Mouse (Mus musculus) layer of hippocampus, postnatal 10 days (tissue): ENCODE results near the gene Fa2h. TPM values are rescaled to one million over a fixed set of nuclear protein-coding genes. Genes with fewer than 3 reads are reported as not detected.
"Not testable (repeated sequence)": the region's sequence is repeated elsewhere in the genome, so short reads cannot be mapped to it uniquely, and the experiment has no call there.

ENCODE experiments used
- DNase-seq, 2 experiments: peaks; one replicate each; pipeline ENCODE4 v3.0.0; 2021; ENCODE audit warnings: low spot score in 2 of 2
- total RNA-seq, 2 experiments: library from RNA; stranded (reverse); gene quantifications; 2 replicates each; pipeline ENCODE4 v1.2.3; 2021

The Fa2h gene
- total RNA-seq, 2 experiments from 2014 or later: 5.3 to 5.8 TPM

DNA sequence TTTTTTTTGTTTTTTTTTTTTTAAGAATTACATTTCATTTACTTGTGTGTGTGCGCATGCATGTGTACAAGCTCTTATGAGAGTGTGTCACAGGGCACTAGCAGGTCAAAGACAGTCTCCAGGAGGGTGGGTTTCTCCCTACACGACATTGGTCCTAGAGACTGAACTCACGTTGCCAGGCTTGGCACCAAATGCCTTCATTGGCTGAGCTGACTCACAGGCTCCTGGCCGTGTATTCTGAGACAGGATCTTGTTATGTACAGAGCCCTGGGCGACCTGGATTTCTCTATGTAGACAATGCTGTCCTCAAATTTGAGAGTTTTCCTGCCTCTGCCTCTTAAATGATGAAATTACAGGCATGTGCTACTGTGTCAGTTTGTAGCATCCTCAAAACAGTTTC is 33.7 kb downstream of the Fa2h start:
- no peak for DNase-seq

DNA sequence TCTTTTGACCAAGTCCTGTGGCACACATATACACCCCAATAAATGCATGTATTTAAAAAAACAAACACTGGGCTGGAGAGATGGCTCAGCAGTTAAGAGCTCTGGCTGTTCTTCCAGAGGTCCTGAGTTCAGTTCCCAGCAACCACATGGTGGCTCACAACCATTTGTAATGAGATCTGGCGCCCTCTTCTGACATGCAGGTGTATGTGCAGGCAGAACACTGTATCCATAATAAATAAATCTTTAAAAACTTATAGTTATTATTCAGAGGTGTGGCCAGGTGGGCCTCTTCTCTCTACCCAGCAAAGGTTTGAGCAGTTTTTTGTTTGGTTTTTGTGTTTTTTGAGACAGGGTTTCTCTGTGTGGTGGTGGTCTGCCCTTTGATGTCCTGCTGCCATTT is 34.7 kb downstream of the Fa2h start:
- DNase-seq: no peak

DNA sequence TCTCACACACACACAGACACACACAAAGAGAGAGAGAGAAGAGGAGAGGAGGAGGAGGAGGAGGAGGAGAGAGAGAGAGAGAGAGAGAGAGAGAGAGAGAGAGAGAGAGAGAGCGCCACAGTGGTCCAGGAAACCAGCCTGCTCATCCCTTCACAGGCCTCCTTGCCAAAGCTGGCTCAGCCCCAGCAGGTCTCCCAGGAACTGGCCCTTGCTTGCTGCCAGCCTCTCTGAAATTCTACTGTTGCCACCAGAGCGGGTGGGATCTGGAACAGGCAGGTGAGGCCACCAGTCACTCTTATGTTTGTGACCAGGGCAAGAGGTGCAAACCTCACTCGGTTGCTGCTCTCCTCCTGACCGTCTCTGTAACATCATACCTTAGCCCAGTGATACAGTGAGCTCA is 36.2 kb downstream of the Fa2h start:
- DNase-seq: peak in 1 of 2 experiments; percentile 20

DNA sequence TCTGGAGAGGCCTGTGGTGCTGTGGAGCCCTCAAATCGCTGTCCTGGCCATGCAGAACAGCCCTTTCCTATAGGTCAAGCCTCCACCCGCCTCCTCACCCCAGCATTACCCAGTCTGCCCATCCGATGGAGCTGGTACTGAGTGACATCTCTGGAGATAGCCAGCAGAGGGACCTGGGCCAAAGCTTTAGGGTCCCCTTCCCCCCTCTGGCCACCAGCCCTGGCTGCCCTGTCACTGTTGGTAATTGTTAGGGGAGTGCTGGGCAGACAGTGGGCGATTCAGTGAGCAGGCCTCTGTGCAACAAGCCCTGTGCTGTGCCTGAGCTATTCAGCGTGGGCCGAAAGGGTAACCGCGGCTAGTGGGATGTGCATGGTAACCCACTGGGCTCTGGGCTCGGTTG is 40.1 kb downstream of the Fa2h start:
- DNase-seq: peak; percentile 42 to 61

DNA sequence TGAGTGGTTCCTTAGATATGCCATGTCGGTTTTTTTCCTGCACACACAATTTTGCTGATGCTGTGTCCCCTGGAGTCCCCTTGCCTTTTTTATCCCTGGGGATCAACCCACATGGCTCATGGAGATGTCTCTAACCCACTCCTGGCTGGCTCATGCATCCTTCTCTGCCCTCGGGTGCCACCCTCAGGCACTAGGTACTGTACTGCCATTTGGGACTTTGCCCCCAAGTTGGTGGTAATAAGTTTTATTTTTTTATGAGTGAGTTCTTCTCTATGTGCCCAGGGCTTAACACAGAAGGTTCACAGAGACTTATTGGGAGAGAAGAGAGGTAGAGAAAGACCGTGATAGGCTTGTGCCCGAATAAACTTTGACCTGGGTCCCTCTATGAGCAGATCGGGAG is 41.3 kb downstream of the Fa2h start:
- DNase-seq: no peak

DNA sequence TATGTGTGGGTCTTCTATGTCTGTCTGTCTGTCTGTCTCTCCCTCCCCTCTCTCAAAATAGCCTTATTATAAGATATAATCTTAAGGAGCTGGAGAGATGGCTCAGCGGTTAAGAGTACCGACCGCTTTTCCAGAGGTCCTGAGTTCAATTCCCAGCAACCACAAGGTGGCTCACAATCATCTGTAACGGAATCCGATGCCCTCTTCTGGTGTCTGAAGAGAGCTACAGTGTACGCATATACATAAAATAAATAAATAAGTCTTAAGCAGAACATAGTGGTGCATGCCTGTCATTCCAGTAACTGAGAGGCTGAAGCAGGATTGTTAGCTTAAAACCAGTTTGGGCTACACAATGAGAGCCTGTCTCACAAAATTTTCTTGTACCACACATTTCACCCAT is 43.0 kb downstream of the Fa2h start:
- DNase-seq: no peak

DNA sequence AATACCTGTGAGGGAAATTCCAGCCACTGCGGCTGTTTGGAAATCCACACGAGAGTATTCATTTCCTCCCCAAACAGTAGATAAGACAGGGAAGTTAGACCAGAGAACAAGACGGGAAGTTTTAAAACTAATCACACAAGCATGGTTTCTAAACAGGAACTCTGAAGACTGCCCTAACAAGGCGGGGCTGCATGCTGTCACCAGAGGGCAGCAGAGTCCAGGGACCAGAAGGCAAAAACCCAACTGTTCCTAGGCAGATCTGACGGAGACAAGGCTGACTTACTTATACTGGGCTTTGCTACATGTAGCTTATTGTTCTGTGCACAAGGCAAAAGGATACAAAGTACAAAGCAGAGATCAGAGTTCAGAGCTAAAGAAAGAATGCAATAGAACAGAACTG is 50.4 kb downstream of the Fa2h start:
- peak; percentile 84 to 88 for DNase-seq

DNA sequence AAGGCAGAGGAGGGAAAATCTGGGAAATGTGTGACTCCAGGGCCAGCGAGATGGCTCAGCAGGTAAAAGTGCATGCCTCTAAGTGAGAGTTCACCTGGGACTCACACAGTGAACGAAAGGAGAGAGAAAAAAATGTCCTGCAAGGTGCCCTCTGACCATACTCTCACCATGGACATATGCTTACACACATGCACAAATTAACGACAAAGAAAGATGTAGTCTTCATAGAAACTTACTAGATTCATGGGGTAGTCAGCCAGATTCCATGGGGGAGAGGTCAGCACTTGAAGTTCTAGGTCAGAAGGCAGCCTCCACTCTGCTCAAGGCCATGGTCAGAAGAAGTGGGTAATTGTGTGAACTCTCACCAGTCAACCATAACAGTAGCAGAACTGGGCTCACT is 53.4 kb downstream of the Fa2h start:
- no peak for DNase-seq

DNA sequence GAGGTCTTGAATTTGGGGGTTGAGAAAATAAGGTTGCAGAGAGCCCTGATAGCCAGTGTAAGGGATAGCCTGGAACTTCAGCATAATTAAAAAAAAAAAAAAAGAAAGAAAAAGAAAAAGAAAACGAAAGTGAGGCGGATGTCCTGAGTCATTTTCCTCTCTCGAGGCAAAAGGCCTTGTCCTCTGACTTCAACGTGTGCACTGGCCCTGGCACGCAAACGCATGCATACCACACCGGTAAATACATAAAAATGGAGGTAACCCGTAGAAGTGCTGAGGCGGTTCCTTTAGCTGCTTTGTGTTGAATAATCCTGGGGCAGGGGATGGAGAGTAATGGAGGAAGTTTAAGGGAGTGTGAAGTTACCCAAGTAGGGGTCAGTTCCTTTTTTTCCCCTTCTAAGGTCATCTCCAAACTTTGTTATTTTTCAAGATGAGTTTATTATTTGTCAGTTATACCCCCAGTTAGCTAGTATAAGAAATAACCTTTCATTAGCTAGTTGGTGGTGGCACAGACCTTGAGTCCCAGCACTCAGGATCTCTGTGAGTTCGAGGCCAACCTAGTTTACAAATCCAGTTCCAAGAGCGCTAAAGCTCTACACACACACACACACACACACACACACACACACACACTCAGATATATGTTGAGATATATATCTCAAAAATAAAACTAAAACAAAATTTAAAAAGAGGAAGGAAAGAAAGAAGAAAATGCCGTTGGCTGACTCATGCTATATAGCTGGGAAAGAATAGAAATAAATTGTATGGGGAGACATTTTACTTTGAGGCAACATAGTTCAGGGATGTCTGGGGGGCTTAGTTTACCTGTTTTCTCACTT is 55.0 kb downstream of the Fa2h start:
- no peak for DNase-seq

DNA sequence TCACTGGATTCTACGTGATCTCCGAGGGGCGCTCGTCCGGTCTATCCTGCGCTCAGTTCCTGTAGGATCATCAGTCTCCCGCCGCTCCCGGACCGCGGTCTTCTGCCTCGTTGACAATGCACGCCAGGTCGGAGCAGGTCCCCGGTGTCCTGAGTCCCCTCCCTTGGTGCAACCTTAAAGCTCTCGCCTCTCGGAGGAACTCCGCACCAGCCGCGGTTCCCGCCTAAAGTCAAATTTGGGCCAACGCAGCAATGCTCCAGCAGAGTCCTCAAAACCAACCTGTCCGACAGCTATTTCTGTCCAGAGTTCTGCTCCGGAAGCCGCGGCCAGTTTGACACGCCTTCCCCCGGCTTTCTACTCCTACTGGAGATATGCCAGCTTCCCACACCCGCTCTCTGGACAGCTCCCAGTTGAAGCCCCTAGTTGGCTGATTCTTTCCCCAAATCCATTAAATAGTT is 55.7 kb downstream of the Fa2h start, which contains the start of gene Mlkl:
Gene Mlkl (minus strand): TSS at position 288 of the 458 bp plus-strand sequence.
- peak; percentile 10 to 21 for DNase-seq

DNA sequence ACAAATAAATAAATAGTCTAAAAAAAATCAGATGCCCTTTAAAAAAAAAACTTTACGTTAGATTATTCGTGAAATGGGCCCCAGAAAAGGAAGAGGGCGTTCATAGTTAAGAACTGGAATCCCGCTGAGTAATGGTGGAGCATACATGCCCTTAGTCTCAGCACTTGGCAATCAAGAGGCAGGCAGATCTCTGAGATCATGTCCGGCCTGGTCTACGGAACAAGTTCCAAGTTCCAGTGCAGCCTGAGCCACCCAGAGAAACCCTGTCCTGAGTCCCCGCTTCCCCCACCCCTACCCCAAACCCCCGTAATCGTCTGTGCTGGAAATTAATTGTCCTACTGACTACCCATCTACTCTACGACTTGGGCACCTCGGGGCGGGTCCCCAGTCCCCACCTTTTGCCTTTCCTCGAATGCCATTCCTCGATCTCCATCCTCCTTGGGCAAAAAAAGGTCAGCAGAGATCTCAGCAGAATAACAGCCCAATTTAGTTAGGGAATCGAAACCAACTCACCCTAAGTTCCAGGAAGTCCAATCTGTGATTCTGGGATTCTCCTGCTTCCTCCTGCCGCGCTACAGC is 56.2 kb downstream of the Fa2h start:
- DNase-seq: no peak

DNA sequence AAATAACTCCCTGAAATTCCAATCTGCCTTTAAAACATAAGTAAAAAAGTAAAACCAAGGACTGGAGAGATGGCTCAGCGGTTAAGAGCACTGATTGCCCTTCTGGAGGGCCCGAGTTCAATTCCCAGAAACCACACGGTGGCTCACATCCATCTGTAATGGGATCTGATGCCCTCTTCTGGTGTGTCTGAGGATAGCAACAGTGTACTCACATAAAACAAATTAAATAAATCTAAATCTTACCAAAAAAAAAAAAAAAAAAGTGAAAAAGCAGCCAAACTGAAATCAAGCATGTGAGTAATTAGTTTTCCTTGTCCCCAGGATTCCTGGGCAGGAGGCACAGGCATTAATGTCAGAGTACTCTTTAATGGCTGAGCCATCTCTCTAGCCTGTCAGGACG is 56.9 kb downstream of the Fa2h start:
- DNase-seq: no peak

DNA sequence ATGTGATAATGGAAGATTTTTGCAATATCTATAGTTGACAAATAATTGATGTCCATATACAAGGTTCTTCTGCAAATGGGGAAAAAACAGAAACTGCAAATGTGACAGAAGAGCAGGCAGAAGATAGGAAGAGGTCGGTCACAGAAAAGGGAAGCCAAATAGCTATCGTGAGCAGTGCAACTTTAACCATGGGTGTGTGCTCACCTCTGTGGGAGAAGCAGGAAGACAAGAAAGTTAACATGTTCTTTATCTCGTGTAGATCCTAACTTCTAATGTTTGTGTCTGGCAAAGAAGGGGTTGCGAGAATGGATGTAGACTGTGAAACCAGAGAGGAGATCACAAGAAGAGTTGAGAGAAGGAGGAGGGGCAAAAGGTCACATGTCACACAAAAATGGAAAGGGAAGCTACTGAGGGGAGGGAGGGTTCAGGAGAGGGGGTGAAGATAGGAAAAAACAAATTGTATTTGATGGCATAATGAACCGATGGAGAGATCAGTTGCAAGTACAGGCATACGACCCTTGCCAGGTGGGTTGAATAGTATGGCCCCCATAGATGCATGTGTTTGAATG is 68.3 kb downstream of the Fa2h start:
- no peak for DNase-seq

DNA sequence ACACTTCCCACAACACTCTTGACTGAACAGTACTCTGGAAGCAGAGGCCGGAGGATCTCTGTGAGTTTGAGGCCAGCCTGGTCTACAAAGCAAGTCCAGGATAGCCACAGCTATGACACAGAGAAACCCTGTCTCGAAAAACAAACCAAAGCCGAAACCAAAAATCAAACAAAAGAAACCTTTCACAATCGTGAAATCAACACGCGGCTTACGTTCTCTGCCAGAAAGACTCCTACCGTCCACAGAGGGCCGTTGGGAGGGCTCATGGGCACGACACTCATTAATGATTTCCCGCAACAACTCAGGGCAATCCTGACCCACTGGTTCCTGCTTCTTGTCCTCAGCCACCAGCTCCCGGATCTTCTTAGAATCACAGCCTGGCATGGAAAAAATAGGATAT is 78.9 kb downstream of the Fa2h start:
- DNase-seq: no peak

DNA sequence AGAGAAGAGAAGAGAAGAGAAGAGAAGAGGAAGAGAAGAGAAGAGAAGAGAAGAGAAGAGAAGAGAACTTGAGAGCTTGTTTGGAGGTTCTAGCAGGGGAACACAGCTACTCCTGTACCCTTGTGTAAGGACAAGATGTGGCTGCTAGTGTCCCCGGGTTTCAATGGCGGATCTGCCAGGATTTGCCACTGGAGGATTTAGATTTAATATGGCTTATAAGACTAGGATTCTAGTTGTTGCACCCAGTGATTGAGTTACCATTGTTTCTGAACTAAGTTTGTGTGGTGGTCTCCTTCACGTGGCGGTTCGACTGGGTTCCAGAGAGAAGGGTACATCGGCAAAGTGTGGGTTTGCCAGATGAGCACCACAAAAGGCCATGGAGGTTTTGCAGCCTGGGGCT is 79.7 kb downstream of the Fa2h start:
- DNase-seq: not testable (repeated sequence)

DNA sequence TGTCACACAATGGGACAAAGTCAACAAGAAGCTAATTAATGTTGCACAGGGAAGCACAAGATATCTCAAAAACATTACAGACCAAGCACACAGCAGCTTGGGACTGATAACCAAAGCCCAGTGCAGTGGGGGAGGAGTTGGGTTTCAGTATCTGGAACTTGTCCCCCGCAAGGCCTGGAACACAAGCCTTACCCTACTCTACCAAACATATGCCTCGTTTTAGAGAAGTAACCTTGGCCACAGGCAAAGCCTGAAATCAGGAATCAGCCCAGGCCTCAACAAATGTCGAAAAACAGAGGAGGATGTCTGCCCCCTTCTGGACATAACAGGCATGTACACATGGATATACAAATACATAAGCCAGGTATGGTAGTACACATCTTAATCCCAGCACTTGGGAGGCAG is 80.9 kb downstream of the Fa2h start:
- no peak for DNase-seq

DNA sequence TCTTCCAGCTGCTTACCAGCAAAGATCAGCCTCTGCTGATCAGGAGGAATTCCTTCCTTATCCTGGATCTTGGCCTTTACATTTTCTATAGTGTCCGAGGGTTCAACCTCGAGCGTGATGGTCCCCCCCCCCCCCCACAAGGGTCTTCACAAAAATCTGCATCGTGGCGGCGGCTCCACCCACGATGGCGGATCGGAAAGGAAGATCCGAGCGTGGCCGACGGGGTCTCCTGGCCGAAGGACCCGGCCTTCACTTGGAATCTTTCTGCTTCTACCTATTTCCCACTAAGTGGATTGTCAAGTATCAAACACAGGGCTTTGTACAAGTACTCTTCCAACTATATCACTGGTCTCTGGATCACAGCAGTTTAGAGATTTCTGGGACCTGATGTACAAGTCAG is 83.6 kb downstream of the Fa2h start:
- DNase-seq: not testable (repeated sequence)

DNA sequence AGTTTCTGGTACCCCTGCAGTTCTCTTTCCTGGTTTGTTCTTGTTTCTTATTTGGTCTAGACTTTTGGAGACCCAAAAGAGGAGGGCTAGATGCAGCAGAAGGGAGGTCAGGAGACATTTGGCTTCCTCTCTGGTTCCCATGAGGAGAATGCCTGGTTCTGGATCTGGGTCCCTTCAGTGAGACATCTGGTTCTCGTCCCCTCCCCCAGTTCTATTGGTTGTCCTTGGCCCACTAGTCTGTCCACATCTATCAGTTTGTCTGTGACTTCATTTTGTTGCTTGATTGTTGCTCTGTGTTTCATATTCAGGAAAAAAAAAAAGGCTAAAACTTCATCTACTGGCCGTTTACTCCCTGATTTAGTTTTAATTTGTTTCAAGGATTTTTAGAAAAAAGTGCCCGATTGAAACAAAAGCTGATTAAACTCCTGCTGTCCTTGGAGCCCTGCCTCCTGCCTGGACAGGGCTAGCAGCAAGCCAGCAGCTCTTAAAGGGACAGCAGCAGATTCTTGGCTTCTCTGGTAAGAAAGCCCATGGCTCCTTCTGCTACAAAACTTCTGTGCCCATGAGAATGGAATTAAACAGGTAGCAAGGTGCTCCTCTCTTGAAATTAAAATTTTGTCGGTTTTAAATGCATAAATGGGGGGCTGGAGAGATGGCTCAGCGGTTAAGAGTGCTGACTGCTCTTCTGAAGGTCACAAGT is 88.4 kb downstream of the Fa2h start:
- peak in 1 of 2 experiments; percentile 10 for DNase-seq

DNA sequence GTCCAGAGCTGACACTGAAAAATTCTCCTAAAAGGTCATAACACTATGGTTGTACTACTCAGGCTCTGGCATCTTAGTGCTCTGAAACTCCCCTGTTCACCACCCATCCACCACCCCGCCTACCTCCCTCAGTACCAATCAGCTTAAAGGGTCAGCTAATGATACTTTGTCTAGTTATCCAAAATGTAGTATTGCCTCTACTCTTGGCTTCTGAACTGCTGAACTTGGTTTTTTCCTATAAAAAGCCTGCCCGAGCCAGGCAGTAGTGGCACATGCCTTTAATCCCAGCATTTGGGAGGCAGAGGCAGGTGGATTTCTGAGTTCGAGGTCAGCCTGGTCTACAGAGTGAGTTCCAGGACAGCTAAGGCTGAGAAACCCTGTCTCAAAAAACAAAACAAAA is 89.3 kb downstream of the Fa2h start:
- no peak for DNase-seq

DNA sequence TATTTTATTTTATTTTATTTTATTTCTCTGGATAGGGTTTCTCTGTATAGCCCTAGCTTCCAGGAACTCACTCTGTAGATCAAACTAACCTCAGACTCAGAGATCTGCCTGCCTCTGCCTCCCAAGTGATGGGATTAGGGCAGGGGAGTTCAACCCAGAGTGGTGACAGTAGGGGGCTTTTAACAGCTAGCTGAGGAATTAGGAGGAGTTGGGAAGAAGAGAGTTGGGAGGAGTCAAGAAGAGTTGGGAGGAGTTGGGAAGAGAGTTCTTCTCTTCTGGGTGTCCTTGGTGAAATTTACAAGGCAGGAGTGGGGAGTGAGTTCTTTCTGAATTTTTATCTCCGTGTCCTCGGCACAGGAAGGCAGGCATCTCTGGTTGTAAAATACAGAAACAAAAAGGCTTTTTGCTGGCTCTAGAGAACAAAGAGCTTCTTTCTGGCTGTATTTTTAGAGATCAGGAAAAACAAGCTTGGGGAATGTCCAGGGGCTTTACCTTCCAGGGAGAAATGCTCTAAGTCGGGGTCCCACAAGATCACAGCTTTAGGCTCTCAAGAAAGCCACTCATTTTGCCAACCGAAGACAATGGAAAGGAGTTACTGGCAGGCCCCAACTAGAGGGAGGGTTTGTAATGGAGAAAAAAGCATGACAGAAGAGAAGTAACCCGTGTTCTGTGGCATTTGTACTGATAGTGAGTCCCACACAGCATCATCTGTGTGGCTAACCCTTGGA is 90.4 kb downstream of the Fa2h start:
- not testable (repeated sequence) for DNase-seq
